Mouse (Mus musculus) kidney, adult 2 months (tissue): ENCODE data around the gene Id2. TPM values are rescaled to one million over a fixed set of nuclear protein-coding genes. Genes with fewer than 3 reads are reported as not detected.

ENCODE experiments used
- DNase-seq: peaks from one replicate; pipeline ENCODE4 v3.0.0; 2021
- H3K27ac ChIP-seq: fragments of 200-500 bp; 2 replicates; pipeline ENCODE4 v1.5.1; 2012; ENCODE audit warnings: low read depth, low read length, control low read depth, inconsistent platforms; ENCODE audit not compliant: insufficient read depth
- H3K27me3 ChIP-seq: fragments of 200-500 bp; replicated peaks from 2 replicates; pipeline ENCODE4 v1.6.1; 2012; ENCODE audit warnings: mild to moderate bottlenecking, moderate library complexity, low read length, inconsistent platforms; ENCODE audit not compliant: control insufficient read depth, insufficient read depth
- H3K36me3 ChIP-seq: fragments of 200-500 bp; 2 replicates; pipeline ENCODE4 v1.6.1; 2012; ENCODE audit warnings: mild to moderate bottlenecking, moderate library complexity, low read length, inconsistent platforms; ENCODE audit not compliant: control insufficient read depth, insufficient read depth
- H3K4me1 ChIP-seq: fragments of 200-500 bp; 2 replicates; pipeline ENCODE4 v1.6.1; 2011; ENCODE audit warnings: low read length; ENCODE audit not compliant: control insufficient read depth, insufficient read depth
- H3K4me3 ChIP-seq: fragments of 200-500 bp; 2 replicates; pipeline ENCODE4 v1.5.1; 2011; ENCODE audit warnings: mild to moderate bottlenecking, low read depth, low read length, control low read depth; ENCODE audit not compliant: insufficient read depth
- CTCF ChIP-seq: fragments of 200-500 bp; conservative IDR thresholded peaks from 2 replicates; pipeline ENCODE4 v1.5.1; 2011; ENCODE audit warnings: low read depth, mild to moderate bottlenecking, control low read depth, low read length, moderate library complexity, mixed read lengths; ENCODE audit not compliant: insufficient read depth, insufficient read length
- POLR2A ChIP-seq: fragments of 200-500 bp; IDR thresholded peaks from one replicate; pipeline ENCODE4 v1.6.1; 2011; ENCODE audit warnings: low read depth, low read length, control low read depth
- WGBS: fragments of 180-500 bp; shearing (Covaris S2); methylation state at CpG from one replicate; pipeline ENCODE4 v1.1.7; 2018; 5-methylcytosine and 5-hydroxymethylcytosine counted together
- polyA plus RNA-seq: library from polyadenylated mRNA; depleted of rRNA; stranded (reverse); fragments of >200 nt; gene quantifications from 2 replicates; pipeline ENCODE4 v1.2.3, GENCODE M21; 2012

Gene Id2
- polyA plus RNA-seq, 1 experiment = 476 TPM

GRCm38 (mm10) chr12:25099313-25099562 is 2.3 kb upstream of the Id2 start:
- H3K36me3 ChIP-seq = no peaks in the 10 kb centered on the region
- TF ChIP-seq CTCF (no peak), POLR2A (no peak)
- peak overlapping the region; percentile 92 for H3K27ac ChIP-seq
- H3K4me3 ChIP-seq = peak overlapping the region; percentile 53
- peak; percentile 76 for DNase-seq
- H3K4me1 ChIP-seq = peaks cover 2% of the 10 kb centered on the region; the same call in 1 of the 2 replicates
- H3K27me3 ChIP-seq = no peaks in the 10 kb centered on the region
- WGBS = 1% methylated on average over 9 of the region's 9 CpGs

- peak; percentile 98 for DNase-seq
- Histone ChIP-seq H3K27ac (peak overlapping the region; percentile 93), H3K27me3 (no peaks in the 10 kb centered on the region), H3K36me3 (no peaks in the 10 kb centered on the region), H3K4me1 (peaks cover 2% of the 10 kb centered on the region; the same call in 1 of the 2 replicates), H3K4me3 (peak overlapping the region; percentile 53)
- TF ChIP-seq POLR2A (peak; percentile 32), CTCF (no peak)
- 1% methylated on average over 61 of the region's 61 CpGs for WGBS
Observed at GRCm38 (mm10) chr12:25098561-25099312, 1.8 kb upstream of the Id2 start.

- Histone ChIP-seq H3K27me3 (no peaks in the 10 kb centered on the region), H3K4me3 (peak overlapping the region; percentile 45), H3K27ac (peak overlapping the region; percentile 93), H3K4me1 (peaks cover 2% of the 10 kb centered on the region; the same call in 1 of the 2 replicates), H3K36me3 (no peaks in the 10 kb centered on the region)
- 7% methylated on average over 10 of the region's 10 CpGs for WGBS
- TF ChIP-seq CTCF (no peak), POLR2A (no peak)
- DNase-seq = no peak
Observed at GRCm38 (mm10) chr12:25098161-25098550, 1.2 kb upstream of the Id2 start.

GRCm38 (mm10) chr12:25097210-25098160 is 545 bp upstream of the Id2 start:
- Histone ChIP-seq H3K4me1 (peaks cover 2% of the 10 kb centered on the region; the same call in 1 of the 2 replicates), H3K27me3 (no peaks in the 10 kb centered on the region), H3K36me3 (no peaks in the 10 kb centered on the region), H3K4me3 (peak overlapping the region; percentile 45; the same call in 1 of the 2 replicates), H3K27ac (peak overlapping the region; percentile 93)
- DNase-seq = peak; percentile 95
- TF ChIP-seq CTCF (no peak), POLR2A (peak; percentile 52)
- 19% methylated on average over 28 of the region's 28 CpGs for WGBS

- no peaks in the 10 kb centered on the region for H3K27me3 ChIP-seq
- peak; percentile 76 for DNase-seq
- H3K36me3 ChIP-seq = no peaks in the 10 kb centered on the region
- H3K27ac ChIP-seq = peak overlapping the region; percentile 93
- H3K4me1 ChIP-seq = peaks cover 2% of the 10 kb centered on the region; the same call in 1 of the 2 replicates
- H3K4me3 ChIP-seq = peak overlapping the region; percentile 73
- 6% methylated on average over 15 of the region's 15 CpGs for WGBS
- no peak for TF ChIP-seq CTCF
- TF ChIP-seq POLR2A = no peak
Observed at GRCm38 (mm10) chr12:25096640-25097051, 294 bp downstream of the Id2 start.

- Histone ChIP-seq H3K4me1 (no peaks in the 10 kb centered on the region; the same call in 1 of the 2 replicates), H3K36me3 (no peaks in the 10 kb centered on the region), H3K4me3 (peak overlapping the region; percentile 98), H3K27me3 (no peaks in the 10 kb centered on the region), H3K27ac (peak overlapping the region; percentile 93)
- peak; percentile 96 for TF ChIP-seq POLR2A
- no peak for TF ChIP-seq CTCF
- under 1% methylated on average over 41 of the region's 41 CpGs for WGBS
- DNase-seq = peak; percentile 100
Observed at GRCm38 (mm10) chr12:25095974-25096639, 833 bp downstream of the Id2 start.
